Mouse (Mus musculus): ENCODE data around the gene Braf.
"Not testable (repeated sequence)": the region's sequence is repeated elsewhere in the genome, so short reads cannot be mapped to it uniquely, and the experiment has no call there.

Gene Braf

DNA sequence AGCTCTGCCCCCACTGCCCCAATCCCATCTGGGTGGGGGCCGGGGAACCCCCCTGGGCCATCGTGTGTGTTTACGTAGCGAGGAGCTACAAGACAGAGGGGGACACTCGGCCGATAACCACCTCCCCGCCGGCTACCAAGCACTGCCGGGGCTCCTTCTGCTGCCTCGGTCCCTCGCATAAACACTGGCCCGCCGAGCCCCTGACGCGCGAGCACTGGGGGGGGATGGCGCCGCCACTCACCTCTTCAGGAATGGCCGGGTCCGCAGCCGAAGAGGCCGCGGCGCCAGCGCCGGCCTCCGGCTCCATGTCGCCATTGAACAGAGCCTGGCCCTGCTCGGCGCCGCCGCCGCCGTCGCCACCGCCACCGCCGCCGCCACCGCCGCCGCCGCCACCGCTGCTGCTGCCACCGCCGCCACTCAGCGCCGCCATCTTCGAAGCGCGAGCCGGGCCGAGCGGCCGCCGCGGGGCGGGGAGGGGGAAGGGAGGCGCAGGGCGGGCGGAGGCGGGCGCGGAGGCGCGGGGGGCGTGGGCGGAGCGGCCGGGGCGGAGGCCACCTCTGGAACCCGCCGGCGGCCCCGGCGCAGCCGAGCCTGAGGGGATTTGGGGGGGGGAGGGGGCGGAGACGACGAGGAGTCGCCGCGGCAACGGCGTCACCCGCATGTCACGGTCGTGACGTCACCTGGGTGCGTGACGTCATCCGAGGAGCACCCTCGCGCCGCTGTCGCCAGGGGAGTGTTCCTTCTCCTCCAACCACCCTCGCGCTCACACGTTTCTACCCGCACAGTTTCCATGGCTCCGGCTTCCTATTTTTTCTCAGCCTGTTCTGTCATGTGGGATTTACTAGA lies at the start of gene Braf:
Gene Braf, minus strand, starts transcription at position 598 of the 846 bp plus-strand sequence.
- peak; percentile 90 to 91 for DNase-seq

DNA sequence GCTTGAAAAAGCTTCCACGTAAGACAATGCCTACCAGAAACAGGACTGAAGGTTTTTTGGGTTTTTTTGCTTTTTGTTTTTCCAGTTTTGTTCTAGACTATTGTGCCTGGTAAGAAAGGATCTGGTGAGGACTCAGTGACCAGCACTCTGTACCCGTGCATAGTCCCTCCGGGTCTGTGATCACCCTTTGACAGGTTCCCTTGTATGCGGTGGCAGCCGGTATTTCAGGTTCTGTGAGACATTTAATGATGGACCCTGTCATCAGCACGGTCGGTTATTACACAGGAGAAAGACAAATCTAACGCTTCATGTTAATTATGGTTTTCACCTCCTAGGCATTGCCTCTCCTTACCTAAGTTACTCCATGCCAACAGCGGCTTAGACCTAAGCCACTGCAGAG lies 49.8 kb upstream of the Braf start:
- DNase-seq = no peak

- no peak for DNase-seq
These were observed 32.0 kb upstream of the Braf start for GRCm38 (mm10) chr6:39757229-39757628.

- no peak for DNase-seq
These were observed 24.6 kb upstream of the Braf start for GRCm38 (mm10) chr6:39749881-39750280.

DNA sequence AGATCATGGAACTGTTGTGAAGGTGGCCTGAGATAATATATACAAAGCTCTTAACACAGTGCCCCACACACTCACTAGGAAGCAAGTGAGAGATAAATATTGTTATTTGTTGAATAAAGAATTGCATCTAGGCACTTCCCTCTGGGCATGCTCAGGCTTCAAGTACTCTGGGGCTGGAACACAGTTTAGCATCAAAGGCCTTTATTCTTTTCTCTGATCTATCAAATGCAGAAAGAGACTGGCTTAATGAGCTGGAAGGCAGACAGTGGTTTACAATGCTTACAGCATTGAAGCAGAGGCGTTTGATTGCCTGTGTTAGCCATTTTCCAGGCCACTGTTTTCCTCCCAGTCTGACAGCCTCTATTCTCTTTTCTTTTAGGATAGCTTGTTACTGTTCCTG lies 21.8 kb upstream of the Braf start:
- no peak for DNase-seq

- DNase-seq = peak in 1 of 2 experiments; percentile 9
These were observed 20.2 kb upstream of the Braf start for GRCm38 (mm10) chr6:39745456-39745855.

DNA sequence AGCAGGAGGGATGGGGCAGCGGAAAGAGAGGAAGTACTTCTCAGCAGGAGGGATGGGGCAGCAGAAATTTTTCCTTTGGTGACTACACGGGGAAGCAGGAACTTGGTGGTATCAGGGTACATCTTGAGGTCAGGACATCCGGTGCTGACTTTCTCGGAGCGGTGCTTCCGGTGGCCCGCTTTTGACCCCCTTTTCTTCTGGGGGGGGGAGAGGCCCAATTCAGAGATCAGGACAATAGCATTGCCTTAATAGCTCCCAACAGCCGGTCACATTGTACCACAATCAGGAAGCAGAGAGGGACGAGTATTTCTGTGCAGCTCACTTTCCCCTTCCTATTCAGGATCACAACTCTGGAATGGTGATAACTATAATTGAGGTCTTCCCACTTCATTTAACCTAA lies 14.4 kb upstream of the Braf start:
- not testable (repeated sequence) for DNase-seq

GRCm38 (mm10) chr6:39728095-39728494 lies 2.8 kb upstream of the Braf start:
- DNase-seq = no peak

DNA sequence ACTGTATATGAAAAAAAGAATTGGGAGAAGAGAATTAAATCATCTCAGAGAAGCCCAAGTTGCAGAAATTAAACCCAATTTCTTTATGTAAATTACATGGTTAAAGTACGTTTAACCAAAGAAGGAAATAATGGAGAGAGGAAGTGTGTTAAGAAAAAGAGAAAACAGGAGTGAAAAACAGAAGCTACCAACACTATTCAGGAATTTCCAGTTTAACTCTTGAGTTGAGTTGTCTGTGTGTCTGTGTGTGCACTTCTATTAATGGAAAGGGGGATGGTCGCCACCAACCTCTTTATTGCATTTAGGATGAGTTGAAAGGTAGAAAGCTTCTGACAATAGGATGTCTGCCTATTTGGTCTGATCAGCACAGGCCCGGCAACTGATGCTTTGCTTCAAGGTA lies 886 bp upstream of the Braf start:
- DNase-seq = no peak

- no peak for DNase-seq
These were observed 759 bp downstream of the Braf start for GRCm38 (mm10) chr6:39724542-39724865.

DNA sequence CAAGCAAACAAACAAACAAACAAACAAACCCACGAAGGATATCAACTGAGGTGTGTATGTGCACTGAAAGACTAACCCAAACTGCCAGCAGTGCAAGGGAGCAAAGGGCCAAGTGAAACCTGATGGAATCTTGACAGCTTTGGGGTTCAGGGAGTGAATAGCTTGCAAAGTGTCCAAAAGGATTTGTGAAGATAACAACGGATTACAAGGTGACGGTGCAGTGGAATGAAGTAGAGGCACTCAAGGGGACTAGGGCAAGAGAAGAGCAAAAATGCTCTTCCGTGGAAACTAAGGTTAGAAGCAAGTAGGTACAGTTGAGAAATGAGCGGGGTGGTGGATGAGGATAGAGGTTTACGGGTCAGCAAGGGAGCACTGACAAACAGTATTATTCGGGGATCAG lies 1.2 kb downstream of the Braf start:
- peak; percentile 3 to 9 for DNase-seq

DNA sequence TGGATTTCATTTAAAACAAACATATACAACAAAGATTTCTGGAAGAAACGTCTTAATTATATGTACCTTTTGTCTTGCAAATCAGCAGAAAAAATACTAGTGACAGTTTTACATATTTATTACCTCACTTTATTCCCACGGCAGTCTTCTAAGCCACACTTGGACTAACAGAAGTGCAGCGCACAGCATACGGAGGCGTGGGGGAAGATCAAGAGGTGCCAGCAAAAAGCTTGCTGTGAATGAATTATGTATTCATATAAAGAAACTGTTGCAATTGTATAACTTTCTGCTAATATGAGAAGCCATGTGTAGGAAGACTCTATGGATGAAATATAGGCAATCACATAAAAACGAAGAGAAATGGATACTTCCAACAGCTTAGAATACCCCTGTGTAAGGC lies 6.7 kb downstream of the Braf start:
- DNase-seq = no peak

GRCm38 (mm10) chr6:39717049-39717448 lies 8.2 kb downstream of the Braf start:
- no peak for DNase-seq

GRCm38 (mm10) chr6:39714341-39714740 lies 10.9 kb downstream of the Braf start:
- no peak for DNase-seq

DNA sequence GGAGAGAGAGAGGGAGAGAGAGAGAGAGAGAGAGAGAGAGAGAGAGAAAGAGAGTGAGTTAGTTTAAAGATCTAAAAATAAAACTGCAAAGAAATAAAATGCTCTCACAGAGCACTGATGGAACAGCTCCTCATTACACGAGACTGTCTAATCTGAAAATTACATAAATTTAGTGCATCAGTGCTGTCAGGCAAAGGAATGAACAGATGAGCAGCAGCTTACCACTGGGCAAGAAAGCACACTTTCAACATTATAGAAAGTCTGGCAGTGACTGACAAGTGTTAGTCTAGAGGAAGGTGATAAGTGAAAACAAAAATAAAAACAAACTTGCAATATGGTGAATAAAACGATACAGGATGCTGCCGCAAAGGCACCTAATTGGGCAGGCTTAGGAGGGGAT lies 11.9 kb downstream of the Braf start:
- DNase-seq = no peak

DNA sequence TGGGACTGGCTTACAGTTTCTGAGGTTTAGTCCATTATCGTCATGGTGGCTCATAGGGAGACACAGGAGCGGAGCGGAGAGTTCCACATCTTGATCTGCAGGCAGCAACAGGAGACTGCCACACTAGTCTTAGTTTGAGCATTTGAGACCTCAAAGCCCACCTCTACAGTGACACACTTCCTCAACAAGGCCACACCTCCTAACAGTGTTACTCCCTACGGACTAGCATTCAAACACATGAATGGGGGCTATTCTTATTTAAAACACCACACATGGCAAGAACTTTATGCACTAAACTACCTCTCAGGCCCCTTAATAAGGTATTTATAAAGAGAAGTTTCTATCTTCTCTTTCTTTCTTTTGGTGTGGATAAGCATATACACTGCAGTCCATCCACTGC lies 19.6 kb downstream of the Braf start:
- DNase-seq = no peak

DNA sequence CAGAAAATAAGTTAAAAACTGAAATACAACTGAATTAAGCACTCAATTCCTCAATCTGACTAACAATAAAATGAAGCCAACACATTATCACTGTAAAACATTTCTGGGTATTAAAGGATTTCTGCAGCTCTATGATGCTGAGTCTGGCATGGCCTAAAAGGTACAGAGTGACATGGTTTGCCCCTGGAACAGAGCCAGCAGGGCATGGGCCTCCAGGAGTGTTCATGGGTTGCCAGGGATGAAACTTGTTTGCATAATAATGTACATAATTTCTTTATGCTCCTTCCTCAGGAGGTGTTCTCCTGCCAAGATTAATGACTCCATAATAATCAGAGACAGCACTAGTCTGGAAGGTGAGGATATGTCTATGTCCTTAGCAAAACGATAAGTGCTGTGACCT lies 32.1 kb downstream of the Braf start:
- DNase-seq = no peak

DNA sequence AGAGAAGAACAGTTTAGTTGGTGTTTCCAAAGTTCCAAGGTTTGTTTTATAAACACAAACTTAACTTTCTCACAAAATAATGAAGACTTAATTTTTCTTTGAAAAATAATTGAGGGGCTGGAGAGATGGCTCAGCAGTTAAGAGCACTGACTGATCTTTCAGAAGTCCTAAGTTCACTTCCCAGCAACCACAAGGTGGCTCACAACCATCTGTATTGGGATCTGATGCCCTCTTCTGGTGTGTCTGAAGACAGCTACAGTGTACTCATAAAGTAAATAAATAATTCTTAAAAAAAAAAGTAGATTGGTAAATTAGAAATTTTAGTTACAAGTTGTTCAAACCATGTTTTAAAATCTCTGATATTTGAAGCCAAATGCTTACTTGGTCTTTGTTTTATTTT lies 38.4 kb downstream of the Braf start:
- not testable (repeated sequence) for DNase-seq

DNA sequence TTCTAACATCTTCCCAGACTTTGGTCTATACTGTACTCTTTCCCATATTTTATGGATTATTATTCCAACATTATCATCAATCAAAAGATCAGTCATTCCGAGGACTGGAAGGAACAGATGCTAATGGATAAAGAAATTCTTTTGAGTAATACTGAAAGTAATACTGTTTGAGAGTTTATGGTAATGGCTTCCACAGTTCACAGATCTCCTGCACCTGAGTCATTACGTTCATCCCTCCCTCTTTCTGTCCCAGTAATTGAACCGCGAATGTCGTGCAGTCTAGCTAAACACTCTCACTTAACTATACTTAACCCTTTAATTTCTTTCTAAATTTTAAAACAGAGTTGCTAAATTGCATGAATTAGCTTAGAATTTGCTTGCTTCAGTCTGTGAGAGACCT lies 43.5 kb downstream of the Braf start:
- no peak for DNase-seq

DNA sequence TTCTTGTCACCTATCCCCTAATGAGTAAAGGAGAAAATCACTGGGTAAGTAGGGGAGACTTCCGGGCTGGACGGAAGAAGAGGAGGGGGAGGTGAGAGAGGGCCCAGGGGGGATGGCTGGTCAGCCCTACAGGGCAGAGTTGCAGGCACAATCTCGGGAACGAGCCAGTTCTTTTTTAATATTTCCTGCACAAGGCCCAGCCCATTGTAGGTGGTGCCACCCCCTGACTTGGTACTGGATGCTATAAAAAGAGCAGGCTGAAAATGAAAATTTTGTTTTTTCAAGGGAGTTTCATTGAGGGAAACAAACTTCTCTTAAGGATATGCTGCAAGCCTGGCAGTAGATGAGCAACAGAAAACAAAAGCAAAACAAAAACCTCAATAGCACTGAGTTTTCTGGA lies 44.7 kb downstream of the Braf start:
- no peak for DNase-seq

GRCm38 (mm10) chr6:39678241-39678640 lies 47.0 kb downstream of the Braf start:
- no peak for DNase-seq

DNA sequence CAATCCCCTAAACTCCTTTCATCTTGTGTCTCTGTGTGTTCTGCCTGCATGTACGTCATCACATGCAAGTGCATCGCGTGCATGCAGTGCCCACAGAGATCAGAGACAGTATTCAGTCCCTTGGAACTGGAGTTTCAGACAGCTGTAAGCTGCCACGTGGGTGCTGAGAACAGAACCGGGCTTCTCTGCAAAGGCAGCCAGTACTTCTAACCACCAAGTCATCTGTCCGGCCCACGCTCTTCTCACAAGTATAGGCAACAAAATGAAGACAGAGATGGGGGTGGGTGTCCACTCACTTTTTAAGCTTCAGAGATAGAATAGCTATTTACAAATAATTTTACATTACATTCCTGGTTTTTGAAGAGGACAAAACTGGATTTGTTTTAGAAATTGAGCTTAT lies 50.2 kb downstream of the Braf start:
- DNase-seq = no peak

- DNase-seq = no peak
These were observed 114.0 kb downstream of the Braf start for GRCm38 (mm10) chr6:39611296-39611695.

DNA sequence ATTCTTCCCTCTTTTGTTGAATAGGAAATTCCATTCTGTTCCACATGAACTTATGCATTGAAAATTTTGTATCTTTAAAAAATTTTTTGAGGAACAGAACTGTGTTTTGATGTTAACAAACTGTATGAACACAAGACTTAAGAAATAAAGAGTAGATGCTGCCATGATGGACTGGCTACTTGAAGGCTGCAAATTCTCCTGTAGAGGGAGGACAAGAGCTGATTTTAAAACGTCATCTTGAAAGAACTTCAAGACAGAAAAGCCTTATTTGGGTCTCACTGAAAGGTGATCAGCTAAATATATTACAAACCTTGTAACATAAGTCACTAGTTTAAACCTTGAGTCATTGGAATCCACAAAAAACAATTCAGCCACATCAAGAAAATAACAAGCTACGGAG lies 115.1 kb downstream of the Braf start:
- no peak for DNase-seq

DNA sequence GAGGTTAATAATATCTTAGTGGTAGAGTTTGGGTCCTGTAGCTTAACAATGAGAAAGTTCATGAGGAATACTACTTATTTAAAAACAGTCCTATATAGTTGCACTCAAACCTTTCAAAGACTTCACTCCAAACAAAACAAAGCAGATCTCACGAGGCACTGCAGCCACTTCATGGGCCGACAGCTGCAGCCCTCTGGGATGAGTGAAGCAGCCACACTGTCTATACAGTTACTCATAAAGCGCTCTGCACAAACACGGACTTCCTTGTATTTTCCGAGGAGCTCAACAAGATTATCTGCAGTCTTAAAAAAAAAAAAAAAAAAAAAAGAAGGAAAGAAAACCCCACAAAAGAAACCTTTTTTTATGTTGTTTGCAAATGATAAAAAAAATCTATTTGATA lies 117.9 kb downstream of the Braf start:
- no peak for DNase-seq

Measured in B cell, adult 2 months (primary cell).